Mouse (Mus musculus) liver, embryonic 13.5 days (tissue): ENCODE measurements around the gene Ahdc1. TPM values are rescaled to one million over a fixed set of nuclear protein-coding genes. Genes with fewer than 3 reads are reported as not detected.

Experiments used
- ATAC-seq: fragments of 200-750 bp; cut with Nextera tagmentation; 2 replicates; pipeline ENCODE4 v1.8.0; 2017; ENCODE audit warnings: low read depth, mild to moderate bottlenecking, moderate number of reproducible peaks, moderate library complexity
- DNase-seq: peaks from one replicate; pipeline ENCODE4 v3.0.0; 2022
- H3K27ac ChIP-seq: fragments of 300-500 bp; sonication (generic); 2 replicates; pipeline ENCODE4 v1.5.1; 2015; ENCODE audit warnings: moderate library complexity, mild to moderate bottlenecking, inconsistent platforms
- H3K27me3 ChIP-seq: fragments of 300-500 bp; sonication (generic); 2 replicates; pipeline ENCODE4 v1.6.1; 2015; ENCODE audit warnings: mild to moderate bottlenecking, inconsistent platforms
- H3K36me3 ChIP-seq: fragments of 300-500 bp; sonication (generic); 2 replicates; pipeline ENCODE4 v1.6.1; 2015; ENCODE audit warnings: mild to moderate bottlenecking, inconsistent platforms
- H3K4me1 ChIP-seq: fragments of 300-500 bp; sonication (generic); replicated peaks from 2 replicates; pipeline ENCODE4 v1.6.1; 2015; ENCODE audit warnings: inconsistent platforms
- H3K4me2 ChIP-seq: fragments of 300-500 bp; sonication (generic); 2 replicates; pipeline ENCODE4 v1.6.1; 2015; ENCODE audit warnings: inconsistent platforms, mild to moderate bottlenecking, moderate library complexity
- H3K4me3 ChIP-seq: fragments of 300-500 bp; sonication (generic); replicated peaks from 2 replicates; pipeline ENCODE4 v1.5.1; 2015; ENCODE audit warnings: mild to moderate bottlenecking, inconsistent platforms
- H3K9ac ChIP-seq: fragments of 300-500 bp; sonication (generic); 2 replicates; pipeline ENCODE4 v1.6.1; 2015; ENCODE audit warnings: mild to moderate bottlenecking, inconsistent platforms
- H3K9me3 ChIP-seq: fragments of 300-500 bp; sonication (generic); replicated peaks from 2 replicates; pipeline ENCODE4 v1.6.1; 2016; ENCODE audit warnings: inconsistent platforms
- WGBS: fragments of 180-500 bp; shearing (Covaris S2); methylation state at CpG from one replicate; pipeline ENCODE4 v1.1.7; 2015; ENCODE audit not compliant: insufficient replicate concordance; 5-methylcytosine and 5-hydroxymethylcytosine counted together
- polyA plus RNA-seq: library from polyadenylated mRNA; unstranded; fragments of >200 nt; fragmentation: Nextera tagmentation; extraction: Ambion mirVana; gene quantifications from 2 replicates; pipeline ENCODE4 v1.2.1, GENCODE M21; 2015

Ahdc1 gene
- polyA plus RNA-seq, 1 experiment from 2014 or later = 1.3 TPM

DNA sequence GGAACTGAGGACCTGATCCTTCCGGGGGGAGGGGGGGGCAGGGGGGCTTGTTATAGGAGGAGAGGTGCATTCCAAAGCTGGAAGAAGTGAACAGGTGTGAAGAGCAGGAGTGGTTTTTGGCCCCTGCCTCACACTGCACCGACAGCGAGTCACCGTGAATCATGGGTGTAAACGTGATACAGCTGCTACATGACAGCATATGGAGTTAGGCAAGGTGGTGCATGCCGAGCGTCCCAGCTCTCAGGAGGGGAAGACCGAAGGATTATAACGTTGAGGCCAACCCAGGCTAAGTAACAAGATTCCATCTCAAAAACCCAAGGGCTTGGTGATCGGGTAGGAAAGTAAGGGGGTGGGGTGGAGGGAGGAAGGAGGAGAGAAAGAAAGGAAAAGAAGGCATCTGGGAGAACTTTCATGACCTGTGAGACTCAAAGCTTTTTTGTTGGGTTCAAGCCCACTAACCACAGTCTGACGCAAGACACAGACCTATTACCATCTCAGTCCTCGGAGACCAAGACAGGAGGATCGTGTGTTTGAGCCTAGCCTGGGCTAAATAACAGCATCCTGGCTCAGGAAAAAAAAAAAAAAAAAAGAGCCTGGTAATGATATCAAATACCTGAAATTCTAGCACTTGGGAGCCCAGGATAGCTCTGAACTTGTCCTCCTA, 101.2 kb downstream of the Ahdc1 start:
- H3K27ac ChIP-seq = no peak overlapping the region
- 53% methylated on average over 13 of the region's 13 CpGs for WGBS
- no peaks in the 10 kb centered on the region for H3K9me3 ChIP-seq
- ATAC-seq (no peak), DNase-seq (no peak)
- no peak overlapping the region for H3K9ac ChIP-seq
- no peak overlapping the region for H3K4me3 ChIP-seq
- H3K4me2 ChIP-seq = no peak overlapping the region
- H3K4me1 ChIP-seq = peaks cover 17% of the 10 kb centered on the region
- H3K36me3 ChIP-seq = no peaks in the 10 kb centered on the region
- H3K27me3 ChIP-seq = no peaks in the 10 kb centered on the region

- no peak overlapping the region for H3K9ac ChIP-seq
- peaks cover 11% of the 10 kb centered on the region; the same call in 1 of the 2 replicates for H3K4me1 ChIP-seq
- no peak for ATAC-seq
- no peaks in the 10 kb centered on the region for H3K27me3 ChIP-seq
- no peak overlapping the region for H3K4me3 ChIP-seq
- no peaks in the 10 kb centered on the region for H3K36me3 ChIP-seq
- no peak overlapping the region for H3K4me2 ChIP-seq
- H3K9me3 ChIP-seq = no peaks in the 10 kb centered on the region
- no peak for DNase-seq
- 64% methylated on average over 6 of the region's 6 CpGs for WGBS
- no peak overlapping the region for H3K27ac ChIP-seq
Measured at GRCm38 (mm10) chr4:133113351-133113882, 102.4 kb downstream of the Ahdc1 start.

DNA sequence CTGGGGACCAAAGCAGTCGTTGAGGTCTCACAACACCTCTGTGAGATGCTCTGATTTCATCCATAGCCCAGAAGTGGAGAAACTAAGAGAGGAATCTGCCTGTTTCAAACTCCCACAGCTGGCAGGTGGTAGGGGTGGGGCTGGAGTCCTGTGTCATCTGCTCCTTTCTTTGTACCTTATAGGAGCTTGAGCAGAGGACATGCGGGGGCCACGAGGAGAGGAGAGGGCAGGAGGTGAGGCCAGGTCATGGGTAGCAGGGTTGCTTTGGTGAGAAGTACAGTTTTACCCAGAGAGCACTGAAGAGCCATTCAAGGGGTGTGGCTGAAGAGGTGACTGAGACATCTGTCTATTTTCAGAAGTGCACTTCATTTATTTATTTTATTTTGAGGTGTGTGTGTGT, 103.7 kb downstream of the Ahdc1 start:
- no peak overlapping the region for H3K9ac ChIP-seq
- H3K27me3 ChIP-seq = no peaks in the 10 kb centered on the region
- WGBS = 66% methylated on average over 3 of the region's 3 CpGs
- H3K4me2 ChIP-seq = no peak overlapping the region
- H3K27ac ChIP-seq = no peak overlapping the region
- H3K9me3 ChIP-seq = no peaks in the 10 kb centered on the region
- no peak for ATAC-seq
- H3K4me1 ChIP-seq = peaks cover 15% of the 10 kb centered on the region
- no peak overlapping the region for H3K4me3 ChIP-seq
- no peaks in the 10 kb centered on the region for H3K36me3 ChIP-seq
- DNase-seq = no peak

- Histone ChIP-seq H3K4me3 (no peak overlapping the region), H3K9ac (no peak overlapping the region), H3K4me2 (no peak overlapping the region), H3K36me3 (no peaks in the 10 kb centered on the region), H3K9me3 (no peaks in the 10 kb centered on the region), H3K27me3 (peaks cover 2% of the 10 kb centered on the region; the same call in 1 of the 2 replicates), H3K4me1 (peaks cover 15% of the 10 kb centered on the region), H3K27ac (no peak overlapping the region)
- ATAC-seq (no peak), DNase-seq (no peak)
- 72% methylated on average over 14 of the region's 14 CpGs for WGBS
Measured at GRCm38 (mm10) chr4:133115721-133116429, 104.8 kb downstream of the Ahdc1 start.

DNA sequence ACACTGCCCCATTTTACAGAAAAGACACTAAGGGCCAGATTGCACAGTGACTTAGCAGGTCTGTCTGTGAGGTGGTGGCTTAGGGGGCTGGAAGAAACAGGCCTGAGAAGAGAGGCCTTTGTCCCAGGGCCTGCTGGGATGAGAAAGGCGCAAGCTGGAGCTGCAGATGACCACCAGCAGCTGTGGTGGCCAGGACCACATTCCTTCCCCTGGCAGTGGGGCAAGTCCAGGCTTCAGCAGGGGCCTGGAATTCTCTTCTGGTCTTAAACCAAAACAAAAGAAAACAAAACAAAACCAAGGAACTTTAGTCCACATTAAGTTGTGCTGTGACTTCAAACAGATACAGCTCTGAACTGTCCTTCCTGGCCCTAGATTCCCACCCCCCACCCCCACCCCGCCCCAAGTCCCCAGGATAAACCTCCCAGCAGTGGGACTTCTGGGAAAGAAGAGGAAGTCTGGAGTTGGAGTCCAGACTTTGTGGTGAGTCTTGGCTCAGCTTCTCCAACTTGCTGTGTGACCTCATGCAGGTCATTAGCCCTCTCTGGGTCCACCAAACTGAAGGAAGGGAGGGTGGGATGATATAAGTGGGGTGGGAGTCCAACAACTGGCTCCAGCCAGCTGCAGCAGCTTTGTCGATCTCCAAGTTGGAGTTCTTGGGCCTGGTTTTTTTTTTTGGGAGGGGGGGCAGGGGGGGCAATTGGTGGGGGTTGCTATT, 105.9 kb downstream of the Ahdc1 start:
- no peaks in the 10 kb centered on the region for H3K36me3 ChIP-seq

GRCm38 (mm10) chr4:133117556-133118411, 106.7 kb downstream of the Ahdc1 start:
- Histone ChIP-seq H3K4me3 (no peak overlapping the region), H3K27me3 (peaks cover 4% of the 10 kb centered on the region; the same call in 1 of the 2 replicates), H3K36me3 (no peaks in the 10 kb centered on the region), H3K9ac (no peak overlapping the region), H3K4me1 (peaks cover 24% of the 10 kb centered on the region), H3K4me2 (0 out of 2 replicates have a peak overlapping the region, but pooled peaks have one; percentile 12), H3K27ac (peak overlapping the region; percentile 78), H3K9me3 (no peaks in the 10 kb centered on the region)
- peak; percentile 54 for ATAC-seq
- DNase-seq = no peak
- WGBS = 43% methylated on average over 18 of the region's 18 CpGs

More for the DNA sequence above, 105.9 kb downstream of the Ahdc1 start:
- WGBS = 56% methylated on average over 3 of the region's 3 CpGs
- Histone ChIP-seq H3K4me3 (no peak overlapping the region), H3K9ac (no peak overlapping the region), H3K4me2 (no peak overlapping the region), H3K9me3 (no peaks in the 10 kb centered on the region), H3K27me3 (peaks cover 4% of the 10 kb centered on the region; the same call in 1 of the 2 replicates), H3K27ac (peak overlapping the region; percentile 78), H3K4me1 (peaks cover 18% of the 10 kb centered on the region)
- DNase-seq (no peak), ATAC-seq (no peak)

- Histone ChIP-seq H3K27ac (no peak overlapping the region), H3K4me1 (peaks cover 24% of the 10 kb centered on the region), H3K9ac (no peak overlapping the region), H3K27me3 (peaks cover 4% of the 10 kb centered on the region; the same call in 1 of the 2 replicates), H3K4me3 (no peak overlapping the region), H3K4me2 (no peak overlapping the region), H3K36me3 (no peaks in the 10 kb centered on the region), H3K9me3 (no peaks in the 10 kb centered on the region)
- ATAC-seq (no peak), DNase-seq (no peak)
- 68% methylated on average over 6 of the region's 6 CpGs for WGBS
Measured at GRCm38 (mm10) chr4:133118775-133119375, 107.8 kb downstream of the Ahdc1 start.

- Histone ChIP-seq H3K36me3 (no peaks in the 10 kb centered on the region), H3K27ac (no peak overlapping the region), H3K4me3 (no peak overlapping the region), H3K9me3 (no peaks in the 10 kb centered on the region), H3K4me1 (peaks cover 24% of the 10 kb centered on the region), H3K9ac (no peak overlapping the region), H3K4me2 (no peak overlapping the region), H3K27me3 (peaks cover 4% of the 10 kb centered on the region; the same call in 1 of the 2 replicates)
- 70% methylated on average over 6 of the region's 6 CpGs for WGBS
- ATAC-seq (no peak), DNase-seq (no peak)
Measured at GRCm38 (mm10) chr4:133119579-133119978, 108.5 kb downstream of the Ahdc1 start.

GRCm38 (mm10) chr4:133120833-133121321, 109.8 kb downstream of the Ahdc1 start:
- DNase-seq (no peak), ATAC-seq (no peak)
- Histone ChIP-seq H3K4me1 (peaks cover 24% of the 10 kb centered on the region), H3K36me3 (no peaks in the 10 kb centered on the region), H3K9ac (no peak overlapping the region), H3K4me2 (no peak overlapping the region), H3K27me3 (peaks cover 4% of the 10 kb centered on the region; the same call in 1 of the 2 replicates), H3K9me3 (no peaks in the 10 kb centered on the region), H3K4me3 (no peak overlapping the region), H3K27ac (no peak overlapping the region)
- WGBS = 40% methylated on average over 11 of the region's 11 CpGs

- H3K27ac ChIP-seq = no peak overlapping the region
- no peak overlapping the region for H3K4me2 ChIP-seq
- peaks cover 4% of the 10 kb centered on the region; the same call in 1 of the 2 replicates for H3K27me3 ChIP-seq
- H3K4me3 ChIP-seq = no peak overlapping the region
- no peak for ATAC-seq
- 67% methylated on average over 1 of the region's 1 CpGs for WGBS
- DNase-seq = no peak
- peaks cover 24% of the 10 kb centered on the region for H3K4me1 ChIP-seq
- no peaks in the 10 kb centered on the region for H3K9me3 ChIP-seq
- no peak overlapping the region for H3K9ac ChIP-seq
- no peaks in the 10 kb centered on the region for H3K36me3 ChIP-seq
Measured at GRCm38 (mm10) chr4:133121416-133121815, 110.4 kb downstream of the Ahdc1 start.
